Mouse (Mus musculus) kidney, embryonic 15.5 days (tissue): Measurements from ENCODE around the gene Foxb2. TPM values are rescaled to one million over a fixed set of nuclear protein-coding genes. Genes with fewer than 3 reads are reported as not detected.
"Not testable (repeated sequence)": the region's sequence is repeated elsewhere in the genome, so short reads cannot be mapped to it uniquely, and the experiment has no call there.

Experiments
- ATAC-seq: fragments of 200-750 bp; cut with Nextera tagmentation; replicated peaks from 2 replicates; pipeline ENCODE4 v1.8.0; 2017; ENCODE audit warnings: moderate TSS enrichment; ENCODE audit not compliant: low FRiP score
- H3K27ac ChIP-seq: fragments of 300-500 bp; sonication (generic); 2 replicates; pipeline ENCODE4 v1.5.1; 2015; ENCODE audit warnings: mild to moderate bottlenecking, inconsistent platforms
- H3K27me3 ChIP-seq: fragments of 300-500 bp; sonication (generic); 2 replicates; pipeline ENCODE4 v1.6.1; 2015; ENCODE audit warnings: inconsistent platforms
- H3K36me3 ChIP-seq: fragments of 300-500 bp; sonication (generic); 2 replicates; pipeline ENCODE4 v1.6.1; 2015; ENCODE audit warnings: inconsistent platforms
- H3K4me1 ChIP-seq: fragments of 300-500 bp; sonication (generic); 2 replicates; pipeline ENCODE4 v1.6.1; 2015; ENCODE audit warnings: inconsistent platforms
- H3K4me2 ChIP-seq: fragments of 300-500 bp; sonication (generic); 2 replicates; pipeline ENCODE4 v1.6.1; 2015; ENCODE audit warnings: moderate library complexity, mild to moderate bottlenecking, inconsistent platforms
- H3K4me3 ChIP-seq: fragments of 300-500 bp; sonication (generic); replicated peaks from 2 replicates; pipeline ENCODE4 v1.5.1; 2015; ENCODE audit warnings: mild to moderate bottlenecking, inconsistent platforms
- H3K9ac ChIP-seq: fragments of 300-500 bp; sonication (generic); 2 replicates; pipeline ENCODE4 v1.6.1; 2015; ENCODE audit warnings: mild to moderate bottlenecking, inconsistent platforms
- H3K9me3 ChIP-seq: fragments of 300-500 bp; sonication (generic); replicated peaks from 2 replicates; pipeline ENCODE4 v1.6.1; 2016; ENCODE audit warnings: inconsistent platforms
- WGBS: fragments of 180-500 bp; shearing (Covaris S2); methylation state at CpG from one replicate; pipeline ENCODE4 v1.1.7; 2015; ENCODE audit warnings: mixed read lengths; 5-methylcytosine and 5-hydroxymethylcytosine counted together
- polyA plus RNA-seq: library from polyadenylated mRNA; unstranded; fragments of >200 nt; fragmentation: Nextera tagmentation; extraction: Ambion mirVana; gene quantifications from 2 replicates; pipeline ENCODE4 v1.2.1, GENCODE M21; 2015

Gene Foxb2
- polyA plus RNA-seq, 1 experiment from 2014 or later: not detected

- H3K4me3 ChIP-seq: no peak overlapping the region
- H3K9me3 ChIP-seq: no peaks in the 10 kb centered on the region
- no peaks in the 10 kb centered on the region for H3K36me3 ChIP-seq
- H3K27ac ChIP-seq: no peak overlapping the region
- no peak overlapping the region for H3K4me2 ChIP-seq
- no peak overlapping the region for H3K9ac ChIP-seq
- ATAC-seq: 0 out of 2 replicates have a peak, but pooled peaks have one; percentile 8
- peaks cover 42% of the 10 kb centered on the region for H3K4me1 ChIP-seq
- peaks cover 98% of the 10 kb centered on the region for H3K27me3 ChIP-seq
- under 1% methylated on average over 28 of the region's 28 CpGs for WGBS
These were observed 3.0 kb downstream of the Foxb2 start for GRCm38 (mm10) chr19:16870501-16871191.

GRCm38 (mm10) chr19:16868534-16868933, 5.1 kb downstream of the Foxb2 start:
- H3K4me1 ChIP-seq: peaks cover 28% of the 10 kb centered on the region
- ATAC-seq: no peak
- H3K9ac ChIP-seq: no peak overlapping the region
- no peak overlapping the region for H3K4me2 ChIP-seq
- H3K27ac ChIP-seq: no peak overlapping the region
- H3K27me3 ChIP-seq: peaks cover 89% of the 10 kb centered on the region
- H3K4me3 ChIP-seq: no peak overlapping the region
- WGBS: 32% methylated on average over 5 of the region's 5 CpGs
- no peaks in the 10 kb centered on the region for H3K9me3 ChIP-seq
- no peaks in the 10 kb centered on the region for H3K36me3 ChIP-seq

GRCm38 (mm10) chr19:16858646-16859045, 15.0 kb downstream of the Foxb2 start:
- Histone ChIP-seq H3K4me3 (no peak overlapping the region), H3K36me3 (no peaks in the 10 kb centered on the region), H3K9me3 (no peaks in the 10 kb centered on the region), H3K27me3 (peaks cover 9% of the 10 kb centered on the region), H3K4me2 (no peak overlapping the region), H3K9ac (no peak overlapping the region), H3K4me1 (no peaks in the 10 kb centered on the region), H3K27ac (no peak overlapping the region)
- no peak for ATAC-seq
- WGBS: 61% methylated on average over 4 of the region's 4 CpGs

- Histone ChIP-seq H3K27me3 (peaks cover 4% of the 10 kb centered on the region), H3K27ac (no peak overlapping the region), H3K36me3 (no peaks in the 10 kb centered on the region), H3K9ac (no peak overlapping the region), H3K4me2 (no peak overlapping the region), H3K4me1 (no peaks in the 10 kb centered on the region), H3K4me3 (no peak overlapping the region), H3K9me3 (no peaks in the 10 kb centered on the region)
- no peak for ATAC-seq
- 66% methylated on average over 5 of the region's 5 CpGs for WGBS
These were observed 16.9 kb downstream of the Foxb2 start for GRCm38 (mm10) chr19:16856752-16857151.

- H3K4me2 ChIP-seq, H3K27ac ChIP-seq: not testable (repeated sequence)
- WGBS: 97% methylated on average over 2 of the region's 2 CpGs
These were observed 29.5 kb downstream of the Foxb2 start for GRCm38 (mm10) chr19:16844091-16844490.

GRCm38 (mm10) chr19:16841516-16842249, 31.9 kb downstream of the Foxb2 start:
- no peaks in the 10 kb centered on the region for H3K27me3 ChIP-seq
- no peaks in the 10 kb centered on the region for H3K9me3 ChIP-seq
- H3K9ac ChIP-seq: no peak overlapping the region
- 26% methylated on average over 9 of the region's 9 CpGs for WGBS
- H3K4me1 ChIP-seq: no peaks in the 10 kb centered on the region
- no peak for ATAC-seq
- H3K27ac ChIP-seq: no peak overlapping the region
- no peak overlapping the region for H3K4me2 ChIP-seq
- no peaks in the 10 kb centered on the region for H3K36me3 ChIP-seq
- no peak overlapping the region for H3K4me3 ChIP-seq

More at GRCm38 (mm10) chr19:16844091-16844490, 29.5 kb downstream of the Foxb2 start:
- H3K36me3 ChIP-seq, ATAC-seq, H3K27me3 ChIP-seq, H3K9ac ChIP-seq, H3K9me3 ChIP-seq, H3K4me1 ChIP-seq, H3K4me3 ChIP-seq: not testable (repeated sequence)

GRCm38 (mm10) chr19:16841001-16841400, 32.6 kb downstream of the Foxb2 start:
- no peak for ATAC-seq
- H3K9ac ChIP-seq: no peak overlapping the region
- no peak overlapping the region for H3K4me3 ChIP-seq
- no peaks in the 10 kb centered on the region for H3K4me1 ChIP-seq
- no peaks in the 10 kb centered on the region for H3K27me3 ChIP-seq
- H3K27ac ChIP-seq: no peak overlapping the region
- H3K9me3 ChIP-seq: no peaks in the 10 kb centered on the region
- no peaks in the 10 kb centered on the region for H3K36me3 ChIP-seq
- 82% methylated on average over 8 of the region's 8 CpGs for WGBS
- no peak overlapping the region for H3K4me2 ChIP-seq

GRCm38 (mm10) chr19:16827657-16828056, 45.9 kb downstream of the Foxb2 start:
- no peak overlapping the region for H3K4me2 ChIP-seq
- no peaks in the 10 kb centered on the region for H3K9me3 ChIP-seq
- H3K36me3 ChIP-seq: no peaks in the 10 kb centered on the region
- no peak for ATAC-seq
- WGBS: 80% methylated on average over 5 of the region's 5 CpGs
- H3K27ac ChIP-seq: no peak overlapping the region
- no peak overlapping the region for H3K4me3 ChIP-seq
- no peaks in the 10 kb centered on the region for H3K4me1 ChIP-seq
- no peak overlapping the region for H3K9ac ChIP-seq
- no peaks in the 10 kb centered on the region for H3K27me3 ChIP-seq

GRCm38 (mm10) chr19:16825228-16825627, 48.4 kb downstream of the Foxb2 start:
- Histone ChIP-seq H3K27ac (no peak overlapping the region), H3K4me2 (no peak overlapping the region), H3K36me3 (no peaks in the 10 kb centered on the region), H3K9me3 (no peaks in the 10 kb centered on the region), H3K4me1 (no peaks in the 10 kb centered on the region), H3K4me3 (no peak overlapping the region), H3K27me3 (no peaks in the 10 kb centered on the region), H3K9ac (no peak overlapping the region)
- ATAC-seq: no peak
- WGBS: 60% methylated on average over 5 of the region's 5 CpGs

Other genes with a start within 250 kb of the Foxb2 start
- 10.1 TPM in 2 replicates for gene Vps13a, start 92.9 kb downstream of the Foxb2 start, polyA plus RNA-seq
- gene Prune2, start 82.3 kb upstream of the Foxb2 start, polyA plus RNA-seq: 1.0 and 1.5 TPM in 2 replicates